Mouse (Mus musculus) ovary, postnatal 36 days (tissue): ENCODE measurements around the gene Nt5e.

Experiments used
- DNase-seq: peaks from one replicate; pipeline ENCODE4 v3.0.0; 2022; ENCODE audit warnings: low spot score, mixed read lengths

Nt5e gene

GRCm38 (mm10) chr9:88346857-88347256, 19.9 kb downstream of the Nt5e start:
- no peak for DNase-seq

- no peak for DNase-seq
Observed at GRCm38 (mm10) chr9:88348623-88349022, 21.6 kb downstream of the Nt5e start.

GRCm38 (mm10) chr9:88350317-88350716, 23.3 kb downstream of the Nt5e start:
- DNase-seq: no peak

GRCm38 (mm10) chr9:88351163-88351562, 24.2 kb downstream of the Nt5e start:
- DNase-seq: no peak

- DNase-seq: no peak
Observed at GRCm38 (mm10) chr9:88352741-88353140, 25.7 kb downstream of the Nt5e start.

- no peak for DNase-seq
Observed at GRCm38 (mm10) chr9:88353459-88353858, 26.5 kb downstream of the Nt5e start.

- no peak for DNase-seq
Observed at GRCm38 (mm10) chr9:88357173-88357572, 30.2 kb downstream of the Nt5e start.

GRCm38 (mm10) chr9:88359140-88359539, 32.1 kb downstream of the Nt5e start:
- no peak for DNase-seq

GRCm38 (mm10) chr9:88361211-88361909, 34.4 kb downstream of the Nt5e start:
- no peak for DNase-seq

GRCm38 (mm10) chr9:88362055-88362850, 35.3 kb downstream of the Nt5e start:
- no peak for DNase-seq

- DNase-seq: no peak
Observed at GRCm38 (mm10) chr9:88363102-88363501, 36.1 kb downstream of the Nt5e start.

GRCm38 (mm10) chr9:88366308-88366707, 39.3 kb downstream of the Nt5e start:
- no peak for DNase-seq

GRCm38 (mm10) chr9:88366819-88367218, 39.8 kb downstream of the Nt5e start:
- DNase-seq: no peak

- no peak for DNase-seq
Observed at GRCm38 (mm10) chr9:88367322-88367721, 40.3 kb downstream of the Nt5e start.

- no peak for DNase-seq
Observed at GRCm38 (mm10) chr9:88367751-88368150, 40.8 kb downstream of the Nt5e start.

GRCm38 (mm10) chr9:88368476-88368875, 41.5 kb downstream of the Nt5e start:
- DNase-seq: no peak

GRCm38 (mm10) chr9:88369666-88370065, 42.7 kb downstream of the Nt5e start:
- DNase-seq: no peak

GRCm38 (mm10) chr9:88371201-88371600, 44.2 kb downstream of the Nt5e start:
- DNase-seq: no peak

GRCm38 (mm10) chr9:88373001-88373400, 46.0 kb downstream of the Nt5e start:
- DNase-seq: no peak

- no peak for DNase-seq
Observed at GRCm38 (mm10) chr9:88377483-88377882, 50.5 kb downstream of the Nt5e start.

- no peak for DNase-seq
Observed at GRCm38 (mm10) chr9:88379057-88379456, 52.1 kb downstream of the Nt5e start.

- no peak for DNase-seq
Observed at GRCm38 (mm10) chr9:88380076-88380475, 53.1 kb downstream of the Nt5e start.

GRCm38 (mm10) chr9:88380542-88380941, 53.5 kb downstream of the Nt5e start:
- no peak for DNase-seq
